Mouse (Mus musculus): ENCODE data around the gene Rhoj.
"Not testable (repeated sequence)": the region's sequence is repeated elsewhere in the genome, so short reads cannot be mapped to it uniquely, and the experiment has no call there.

Gene Rhoj

DNA sequence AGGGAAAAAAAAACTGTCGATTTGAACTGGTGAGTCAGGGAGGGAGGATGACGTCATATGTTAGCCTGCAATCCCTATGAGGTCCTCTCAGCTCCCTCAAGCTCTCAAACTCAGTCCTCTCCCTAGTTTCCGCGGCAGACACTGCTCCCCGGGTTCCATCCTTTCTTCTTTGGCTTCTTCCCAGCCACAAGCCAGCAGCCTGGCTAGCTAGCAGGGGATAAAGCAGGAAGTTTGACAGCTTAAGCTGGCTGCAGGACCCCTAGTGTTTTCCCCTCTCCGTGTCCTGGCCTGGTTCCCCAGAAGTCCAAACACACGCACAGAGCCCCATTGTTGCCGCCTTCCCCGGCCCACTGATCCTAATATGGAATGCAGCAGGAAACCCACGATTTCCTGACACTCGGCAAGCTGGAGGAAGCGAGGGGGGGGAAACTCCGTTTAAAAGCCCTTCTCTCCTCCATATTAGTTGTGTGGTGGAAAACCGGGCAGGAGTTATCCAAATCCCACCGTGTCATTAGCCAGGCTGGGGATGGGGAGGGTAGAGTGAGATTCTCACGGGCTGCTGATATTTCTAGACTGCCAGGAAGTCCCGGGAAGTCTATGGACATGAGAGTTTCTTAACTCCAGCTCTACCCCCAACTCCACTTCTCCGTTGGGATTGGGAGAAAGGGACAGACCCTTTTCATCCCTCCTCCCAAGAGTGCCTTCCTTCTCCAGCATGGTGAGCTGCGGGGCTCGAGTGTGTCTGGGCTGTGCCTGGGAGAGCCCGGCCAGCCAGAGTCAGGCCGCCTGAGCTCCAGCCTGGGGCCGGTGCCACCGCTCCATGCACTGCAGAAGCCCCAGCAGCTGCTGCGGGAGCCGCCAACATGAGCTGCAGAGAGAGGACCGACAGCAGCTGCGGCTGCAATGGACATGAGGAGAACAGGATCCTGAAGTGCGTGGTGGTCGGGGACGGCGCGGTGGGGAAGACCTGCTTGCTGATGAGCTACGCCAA, at the start of gene Rhoj:
Rhoj (plus strand) TSS at position 362 of the 991 bp plus-strand sequence.
- in situ Hi-C loops (cut with MboI), result no loop called here

DNA sequence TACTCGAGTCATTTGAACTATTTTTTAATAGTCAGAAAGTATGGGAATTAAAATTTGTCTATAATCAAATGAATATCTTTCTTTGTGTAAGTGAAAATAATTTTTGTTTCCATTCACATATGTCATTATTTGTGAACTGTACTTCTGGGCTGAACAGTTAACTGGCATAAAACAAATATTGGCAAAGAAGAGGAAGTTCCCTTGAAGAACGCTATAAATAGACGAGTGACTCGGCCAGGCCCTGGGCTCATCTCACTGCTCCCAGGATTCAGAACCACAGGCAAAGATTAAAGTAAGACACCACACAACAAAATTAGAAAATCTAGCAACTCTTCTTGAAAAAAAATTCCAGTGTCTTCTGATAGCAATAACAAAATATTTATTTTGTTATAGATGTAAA, 36.4 kb upstream of the Rhoj start:
- in situ Hi-C loops (cut with MboI), result no loop called here

DNA sequence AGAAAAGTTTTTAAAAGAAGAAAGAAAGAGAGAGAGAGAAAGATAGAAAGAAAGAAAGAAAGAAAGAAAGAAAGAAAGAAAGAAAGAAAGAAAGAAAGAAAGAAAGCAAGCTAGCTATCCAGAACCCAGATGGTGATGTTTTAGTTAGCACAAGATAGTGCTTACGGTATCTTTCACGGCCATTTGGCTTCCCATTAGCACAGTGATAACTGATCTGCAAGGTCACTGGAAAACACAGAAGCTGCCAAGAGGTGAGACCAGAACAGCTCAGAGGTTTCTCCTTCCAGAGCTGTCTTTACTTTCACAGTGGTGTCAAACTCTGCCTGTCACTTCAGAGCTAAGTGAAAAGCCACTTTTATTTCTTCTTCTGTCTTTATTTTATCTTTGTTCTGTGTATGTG, 32.4 kb upstream of the Rhoj start:
- in situ Hi-C loops (cut with MboI), result no loop called here

DNA sequence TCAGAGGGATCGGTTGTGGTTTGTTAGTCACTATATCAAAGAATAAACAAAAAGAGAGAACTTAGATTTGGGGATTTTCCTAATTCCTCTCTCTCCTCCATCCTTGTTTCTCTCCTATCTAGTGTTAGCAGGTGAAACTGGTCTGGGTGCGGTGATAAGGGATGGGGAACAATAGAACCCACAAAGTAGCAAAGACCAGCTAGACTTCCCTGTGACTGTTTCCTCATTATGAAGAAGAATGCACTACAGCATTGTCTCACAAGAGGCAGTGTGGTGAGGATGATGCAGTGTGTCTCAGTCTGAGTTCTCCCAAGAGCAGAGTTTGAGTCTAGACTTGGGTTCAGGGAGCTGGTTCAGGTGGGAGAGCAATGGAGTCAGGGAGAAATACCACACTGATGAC, 30.7 kb upstream of the Rhoj start:
- in situ Hi-C loops (cut with MboI), result no loop called here

DNA sequence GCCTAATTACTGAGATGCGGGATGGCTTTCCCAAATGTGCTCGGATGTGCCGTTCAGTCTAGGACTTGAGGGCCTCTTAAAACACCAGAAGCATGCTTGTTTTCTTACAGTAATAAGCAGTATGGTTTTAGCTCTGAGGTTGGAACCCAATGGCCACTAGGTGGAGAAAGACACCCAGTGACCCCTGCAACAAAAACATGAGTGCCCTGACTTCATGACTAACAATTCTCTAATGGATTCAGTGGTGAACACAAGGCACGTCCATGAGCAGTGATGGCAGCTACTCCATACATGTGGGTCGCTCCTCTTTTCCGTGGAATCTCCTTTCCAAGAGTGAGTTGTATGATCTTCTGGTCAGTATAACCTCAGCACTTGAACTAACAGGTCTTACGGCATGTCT, 27.6 kb upstream of the Rhoj start:
- in situ Hi-C loops (cut with MboI), result no loop called here

DNA sequence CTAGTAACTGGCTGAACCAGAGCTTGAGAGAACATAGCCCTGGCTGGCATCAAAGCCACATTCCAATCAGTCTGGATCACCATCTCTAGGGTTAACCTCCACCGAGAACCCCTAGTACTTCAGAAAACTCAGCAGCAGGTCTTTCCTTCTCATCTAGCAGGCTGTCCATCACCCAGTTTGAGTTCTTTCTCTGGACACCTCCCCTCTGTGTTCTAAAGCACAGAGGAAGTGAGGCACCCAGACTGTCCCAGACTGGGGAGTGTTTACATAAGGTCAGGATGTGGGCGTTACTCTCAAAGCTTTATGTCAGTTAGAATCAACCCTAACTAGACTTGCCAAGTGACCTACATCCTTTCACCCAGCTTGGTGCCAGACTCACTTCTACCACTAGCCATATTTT, 24.9 kb upstream of the Rhoj start:
- in situ Hi-C loops (cut with MboI), result no loop called here

DNA sequence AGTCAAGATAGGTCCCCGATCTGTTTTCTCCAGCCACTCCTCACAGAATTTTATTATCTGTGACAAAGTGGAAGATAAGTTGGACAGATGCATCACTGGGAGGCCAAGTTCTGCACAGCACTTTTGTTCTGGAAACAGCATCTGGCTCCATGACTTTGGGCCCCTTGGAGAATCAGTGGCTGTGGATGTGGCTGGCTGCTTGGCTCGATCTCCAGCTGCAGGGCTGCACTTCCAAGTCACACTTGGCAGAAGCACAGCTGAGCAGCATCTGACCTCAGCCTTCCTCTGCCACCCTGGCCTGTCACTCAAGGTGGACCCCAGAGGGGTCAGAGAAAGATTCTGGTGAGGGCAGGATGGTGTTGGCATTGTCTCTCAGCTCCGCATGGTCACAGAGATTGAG, 22.0 kb upstream of the Rhoj start:
- in situ Hi-C loops (cut with MboI), result no loop called here

DNA sequence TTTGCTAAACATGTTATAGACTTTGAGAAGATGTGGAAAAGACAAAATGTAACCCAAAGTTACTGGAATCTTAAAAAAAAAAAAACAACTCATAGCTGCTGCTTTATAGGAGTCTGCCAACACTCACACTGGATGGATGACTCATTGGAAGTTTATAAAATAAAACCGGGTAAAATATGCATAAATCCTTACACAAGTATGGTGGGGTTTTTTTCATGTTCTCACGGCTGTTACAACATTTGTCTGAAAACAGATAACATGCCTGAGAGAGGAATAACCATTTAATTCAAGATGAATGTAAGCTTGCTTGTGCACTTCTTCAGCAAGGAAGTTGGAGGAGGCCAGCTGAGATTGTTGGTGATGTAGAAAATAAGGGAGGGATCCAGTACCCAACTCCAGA, 17.6 kb upstream of the Rhoj start:
- in situ Hi-C loops (cut with MboI), result no loop called here

DNA sequence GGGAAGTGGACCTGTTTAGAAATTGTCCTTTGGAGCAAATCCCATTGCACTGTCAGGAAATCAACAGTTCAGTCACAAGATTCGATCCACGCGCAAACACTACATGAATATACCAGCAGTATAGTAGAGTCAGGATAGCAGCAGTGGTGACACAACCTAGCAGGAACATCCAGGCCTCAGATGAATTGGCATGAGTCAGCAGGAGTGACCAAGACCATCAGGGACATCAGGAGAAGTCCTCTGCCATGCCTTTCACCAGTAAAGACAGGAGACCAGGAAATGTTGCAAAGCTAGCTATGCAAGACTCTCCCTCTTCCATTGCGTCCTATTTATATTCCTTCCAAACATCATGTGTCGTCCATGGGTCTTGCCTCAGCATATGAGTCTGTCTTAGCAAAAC, 16.6 kb upstream of the Rhoj start:
- in situ Hi-C loops (cut with MboI), result no loop called here

DNA sequence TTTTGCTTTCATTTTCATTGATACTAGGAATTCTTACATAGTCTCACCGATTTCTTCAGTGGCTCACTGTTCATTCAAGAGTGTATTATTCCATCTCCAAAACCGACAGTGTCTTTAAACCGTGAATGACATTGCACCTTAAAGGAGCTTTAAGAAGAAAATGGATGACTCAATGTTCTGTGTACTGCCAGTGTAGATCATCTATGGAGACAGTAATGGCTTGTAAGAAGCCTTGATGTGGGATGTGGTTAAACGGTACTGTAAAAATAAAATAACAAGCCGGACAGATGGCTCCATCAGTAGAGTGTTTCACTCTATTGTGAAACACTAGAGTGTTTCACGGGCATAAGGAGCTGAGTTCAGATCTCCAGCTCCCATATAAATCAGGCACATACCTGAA, 15.2 kb upstream of the Rhoj start:
- in situ Hi-C loops (cut with MboI), result no loop called here

DNA sequence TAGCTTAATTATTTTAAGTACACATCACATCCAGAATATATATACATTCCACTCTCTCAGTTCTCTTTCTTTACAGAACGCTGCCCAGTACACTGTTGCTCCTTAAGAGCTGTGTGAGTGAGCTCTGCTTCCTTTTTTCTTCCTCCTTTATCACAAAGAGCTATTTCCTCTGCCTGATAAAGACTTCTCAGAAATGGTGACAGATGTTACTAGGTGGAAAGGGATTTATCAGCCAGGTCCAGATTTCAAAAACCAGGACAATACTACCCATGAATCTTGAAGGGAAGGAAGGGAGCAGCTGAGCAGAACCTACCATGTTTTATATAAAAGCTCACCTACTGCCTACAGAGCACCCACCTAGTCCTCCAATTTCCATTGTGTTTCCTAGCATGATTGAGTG, 8.3 kb upstream of the Rhoj start:
- in situ Hi-C loops (cut with MboI), result no loop called here

DNA sequence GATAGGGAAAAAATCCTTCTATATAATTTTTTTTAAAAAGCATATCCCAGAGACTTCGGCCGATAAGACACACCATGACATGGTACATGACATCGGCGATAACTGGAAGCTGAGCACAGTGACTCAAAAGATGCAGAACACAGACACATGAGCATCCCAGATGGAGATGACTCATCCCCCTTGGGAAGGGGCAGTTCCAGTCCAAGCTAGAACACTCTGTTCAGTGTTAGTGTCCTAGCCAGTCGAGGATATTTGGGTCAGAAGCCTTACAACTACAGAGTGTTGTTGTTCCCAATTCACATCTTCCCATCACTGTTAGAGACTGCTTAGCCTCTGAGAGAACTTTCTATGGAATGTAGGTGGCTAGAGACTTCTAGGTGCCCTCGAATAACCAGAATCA, 4.0 kb upstream of the Rhoj start:
- in situ Hi-C loops (cut with MboI), result no loop called here

DNA sequence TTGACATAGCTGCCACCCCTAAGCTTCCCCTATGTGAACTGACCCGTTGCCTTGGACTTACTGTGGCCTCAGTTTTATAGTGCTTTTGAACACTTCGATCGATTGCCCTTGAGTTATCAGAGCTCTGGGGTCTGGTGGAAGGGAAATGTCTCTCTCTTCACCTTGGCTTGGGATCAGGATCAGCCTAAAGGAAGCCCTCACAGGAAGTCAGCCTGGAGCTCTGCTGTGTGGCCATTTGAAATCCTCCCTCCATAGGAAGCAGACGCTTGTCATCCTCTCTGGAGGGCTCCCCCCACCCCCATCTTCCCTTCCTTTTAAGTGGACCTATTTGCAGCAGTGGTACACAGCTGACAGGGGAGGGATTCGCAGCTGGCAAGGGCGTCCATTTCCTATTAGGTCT, 1.6 kb downstream of the Rhoj start:
- in situ Hi-C loops (cut with MboI), result no loop called here

DNA sequence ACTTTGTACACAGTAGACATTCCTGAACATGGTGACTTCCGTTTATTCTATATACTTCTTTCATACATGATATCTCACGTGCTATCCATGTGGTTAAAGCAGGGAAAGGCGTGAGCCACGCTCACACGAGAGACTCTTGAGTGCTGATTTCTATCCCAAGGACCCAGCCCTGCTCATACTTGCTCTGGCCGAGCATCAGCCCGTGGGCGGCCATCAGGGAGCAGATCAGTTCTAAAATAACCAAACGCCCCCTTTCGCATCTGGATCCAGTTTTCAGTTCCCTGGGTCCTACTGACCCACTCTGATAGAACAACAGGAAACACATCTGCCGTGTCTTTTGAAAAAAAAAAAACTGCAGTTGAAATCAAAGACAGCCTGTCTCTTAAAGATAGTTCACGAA, 2.6 kb downstream of the Rhoj start:
- in situ Hi-C loops (cut with MboI), result no loop called here

DNA sequence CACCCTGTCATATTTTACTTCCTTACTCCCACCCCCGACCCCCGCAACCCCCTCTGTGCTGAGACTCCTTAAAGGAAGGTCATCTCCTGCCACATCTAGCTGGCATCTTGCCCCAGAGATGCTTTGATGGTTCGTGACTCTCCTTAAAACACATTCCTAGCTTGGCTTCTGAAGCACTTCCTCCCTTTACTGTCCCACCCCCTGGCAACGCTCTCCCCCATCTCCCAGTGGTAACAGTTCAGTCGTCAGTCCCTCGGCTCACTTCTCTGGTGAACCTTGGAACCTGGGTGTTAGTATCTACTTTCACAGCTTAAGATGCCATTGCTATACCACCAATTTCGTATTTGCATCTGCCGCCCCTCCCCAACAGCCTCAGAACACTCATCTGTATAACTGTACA, 3.8 kb downstream of the Rhoj start:
- in situ Hi-C loops (cut with MboI), result no loop called here

DNA sequence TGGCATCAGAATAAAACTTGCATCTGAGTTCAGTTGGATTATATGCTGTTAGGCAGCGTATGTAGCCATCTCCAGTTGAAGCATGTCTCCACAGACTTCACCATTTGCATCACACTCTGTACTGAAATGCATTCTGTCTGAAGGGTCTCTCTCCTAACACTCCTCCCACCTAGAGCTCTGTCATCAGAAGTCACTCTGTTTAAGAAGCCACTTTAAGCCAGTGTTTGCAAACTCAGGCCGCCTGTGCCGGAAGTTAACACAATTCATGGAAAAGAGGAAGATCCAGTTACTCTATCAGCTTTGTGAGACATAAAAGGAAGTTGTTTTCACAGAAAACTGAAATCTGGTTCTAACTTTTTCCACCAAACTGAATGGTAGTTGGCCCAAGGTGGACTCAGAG, 5.9 kb downstream of the Rhoj start:
- in situ Hi-C loops (cut with MboI), result no loop called here

DNA sequence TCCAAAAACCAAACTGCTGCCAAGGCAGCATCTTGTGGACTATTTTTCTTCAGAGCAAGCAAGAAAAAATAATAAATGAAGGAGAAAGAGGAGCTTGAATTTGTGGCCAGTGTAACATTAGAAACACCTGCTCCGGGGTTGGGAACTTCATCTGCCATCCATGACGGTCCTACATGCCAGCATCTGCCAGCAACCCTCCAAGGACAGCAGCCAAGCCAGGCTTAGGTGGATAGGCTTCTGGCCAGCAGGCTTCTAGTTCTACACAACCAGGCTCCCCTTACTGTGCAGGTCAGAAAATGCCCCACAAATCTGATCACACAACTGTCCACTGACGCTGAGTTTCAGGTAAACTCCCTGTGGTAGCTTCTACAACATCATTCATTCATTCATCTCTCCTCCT, 7.7 kb downstream of the Rhoj start:
- in situ Hi-C loops (cut with MboI), result no loop called here

DNA sequence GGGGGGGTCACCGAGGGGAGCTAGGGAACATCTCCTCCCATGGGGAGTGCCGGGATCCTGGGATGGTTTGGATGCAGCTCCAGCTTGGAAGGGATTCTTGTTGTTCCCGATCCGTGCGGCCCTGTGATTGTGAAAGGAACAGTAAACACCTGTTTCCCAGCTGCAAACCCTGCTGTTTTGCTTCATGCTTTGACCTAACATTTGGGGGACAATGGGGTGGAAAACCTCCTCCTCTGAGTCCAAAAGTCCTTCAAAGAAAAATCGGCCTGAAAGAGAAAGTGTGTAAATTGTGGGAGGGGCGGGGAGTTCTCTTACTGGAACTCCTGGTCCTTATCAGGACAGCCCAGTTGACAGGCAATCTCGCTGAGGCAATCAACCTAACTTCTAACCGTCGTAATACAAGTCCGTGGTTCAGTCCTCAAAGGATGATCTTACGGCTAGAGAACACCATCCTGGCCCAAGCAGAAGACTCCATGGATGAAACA, 12.4 kb downstream of the Rhoj start:
- in situ Hi-C loops (cut with MboI), result no loop called here

DNA sequence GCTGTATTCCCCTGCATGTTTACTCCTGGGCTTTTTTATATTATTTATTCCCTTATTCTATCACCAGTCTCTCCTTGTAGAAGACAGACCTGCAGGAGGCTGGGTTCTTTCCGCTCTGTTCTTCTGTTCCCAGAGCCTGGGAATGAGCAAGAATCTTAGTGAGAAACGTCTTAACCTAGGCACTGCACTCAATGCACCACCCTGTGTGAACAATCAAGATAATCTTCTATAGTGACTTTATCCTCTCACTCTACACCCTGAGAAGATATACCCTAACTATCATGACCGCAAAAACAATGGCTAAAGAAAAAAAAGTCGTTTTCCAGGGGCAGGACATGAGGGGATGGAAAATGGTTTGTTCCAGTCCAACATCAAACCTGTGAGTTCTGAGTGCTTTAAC, 13.1 kb downstream of the Rhoj start:
- in situ Hi-C loops (cut with MboI), result no loop called here

DNA sequence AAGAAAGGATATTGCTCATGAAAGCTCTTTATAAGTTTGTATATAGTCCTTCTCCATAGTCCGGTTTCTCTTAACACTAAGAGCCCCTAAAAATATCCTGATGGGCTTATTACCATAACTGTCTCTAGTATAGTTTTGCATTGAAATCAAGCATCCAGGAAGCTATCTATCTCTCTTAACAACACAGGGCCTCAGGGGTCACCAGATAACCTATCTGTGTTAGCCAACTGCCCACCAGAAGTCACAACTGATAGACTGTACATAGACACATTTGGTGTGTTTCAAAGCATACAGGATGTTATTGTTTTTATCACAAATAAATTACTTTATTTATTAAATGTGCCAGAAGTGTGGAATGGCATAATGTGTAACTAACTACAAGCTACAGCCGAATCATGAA, 21.1 kb downstream of the Rhoj start:
- in situ Hi-C loops (cut with MboI), result no loop called here

DNA sequence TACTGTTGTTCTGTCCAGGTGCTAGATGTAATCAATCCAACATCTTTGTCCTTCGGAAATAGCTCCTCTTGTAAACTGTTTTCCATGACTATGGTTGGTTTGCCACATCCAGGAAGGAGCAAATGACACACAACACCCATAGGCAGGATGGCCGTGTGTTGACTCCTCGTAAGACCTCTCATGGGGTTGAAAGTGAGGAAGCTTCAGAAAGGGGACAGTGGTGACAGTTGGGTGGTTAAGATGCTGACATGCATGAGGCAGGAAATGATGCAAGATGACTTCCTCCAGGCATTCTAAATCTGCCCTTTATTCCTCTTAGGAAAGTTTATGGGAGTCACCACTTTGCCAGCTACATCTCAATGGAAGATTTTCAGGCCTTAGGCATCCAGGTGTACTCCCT, 31.8 kb downstream of the Rhoj start:
- in situ Hi-C loops (cut with MboI), result no loop called here

DNA sequence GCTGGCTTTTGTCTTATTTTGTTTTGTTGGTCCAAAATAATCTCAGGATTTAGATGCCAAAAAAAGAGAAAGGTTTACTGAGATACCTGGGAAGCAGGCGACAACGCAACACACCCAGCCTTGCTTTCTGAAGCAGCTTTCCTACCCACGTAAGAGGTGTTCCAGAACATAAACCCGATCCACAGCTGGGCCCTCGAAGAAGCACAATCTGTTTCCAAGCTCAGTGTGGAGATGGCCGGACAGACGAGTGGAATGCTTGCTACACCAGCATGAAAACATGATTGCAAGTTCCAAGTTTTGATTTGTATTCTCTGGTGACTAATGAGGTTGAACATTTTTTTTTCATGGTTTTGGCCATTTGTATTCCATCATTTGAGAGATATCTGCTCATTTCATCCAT, 32.2 kb downstream of the Rhoj start:
- in situ Hi-C loops (cut with MboI), result no loop called here

DNA sequence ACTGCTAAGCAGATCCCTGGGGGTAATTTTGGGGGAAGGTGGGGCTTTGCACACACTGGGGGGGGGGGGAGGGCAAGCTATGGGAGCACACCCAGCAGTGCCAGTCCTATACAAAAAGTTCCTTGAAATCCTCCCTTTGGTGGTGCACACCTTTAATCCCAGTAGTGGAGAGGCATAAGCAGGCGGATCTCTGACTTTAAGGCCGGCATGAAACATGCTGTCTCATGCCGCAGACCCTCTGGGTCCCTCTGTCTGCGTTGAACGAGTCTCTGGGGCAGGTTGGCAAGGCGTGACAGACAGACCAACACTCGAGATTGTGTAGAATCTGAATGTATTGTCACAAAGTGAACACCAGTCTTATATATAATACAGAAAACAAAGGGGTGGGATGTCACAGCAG, 40.4 kb downstream of the Rhoj start:
- in situ Hi-C loops (cut with MboI), result no loop called here

DNA sequence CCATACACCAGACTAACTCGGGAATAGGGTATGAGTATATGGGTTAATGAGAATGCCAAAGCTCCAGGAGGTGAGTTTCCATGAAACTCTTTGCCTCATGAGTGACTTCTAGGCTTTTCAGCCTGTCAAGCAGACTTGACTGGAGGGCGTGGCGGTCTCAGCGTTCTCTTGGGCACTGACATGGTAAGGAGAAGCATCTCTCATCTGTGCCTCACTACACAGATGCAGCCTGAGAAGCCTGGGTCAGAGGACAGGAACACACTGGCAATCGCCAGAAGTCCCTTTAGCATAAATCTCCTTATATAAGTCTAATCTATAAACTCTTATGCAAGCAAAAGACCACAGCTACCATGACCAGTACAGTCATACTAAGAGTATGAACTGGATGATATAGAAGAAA, 41.4 kb downstream of the Rhoj start:
- in situ Hi-C loops (cut with MboI), result not testable (repeated sequence)

Measured in mature B cell (primary cell).